Mouse (Mus musculus) neutrophil, adult 83 days (primary cell): Measurements from ENCODE around the gene 4930438A08Rik. TPM values are rescaled to one million over a fixed set of nuclear protein-coding genes. Genes with fewer than 3 reads are reported as not detected.

Source experiments
- total RNA-seq, 2 experiments: library from RNA; stranded (reverse); gene quantifications; one replicate each; pipeline ENCODE4 v1.2.4; 2023

4930438A08Rik gene
- 10 to 100 TPM; 79.6 to 89.9 TPM for total RNA-seq

GRCm38 (mm10) chr11:58274572-58274971 is at the start of gene 4930438A08Rik:
Gene 4930438A08Rik, plus strand, starts transcription at chr11:58274799.

GRCm38 (mm10) chr11:58306860-58307308 is 32.3 kb downstream of the 4930438A08Rik start, which contains the start of gene Zfp692:
Gene Zfp692, plus strand, starts transcription at chr11:58307069.

GRCm38 (mm10) chr11:58330276-58331148 is 55.9 kb downstream of the 4930438A08Rik start, which contains the start of the genes Zfp672 and Sh3bp5l:
Gene Zfp672, minus strand, starts transcription at chr11:58330339.
Gene Sh3bp5l, plus strand, starts transcription at chr11:58330724.

Other genes starting within 250 kb of the 4930438A08Rik start
- not detected for gene Gm12248, start 181.7 kb upstream of the 4930438A08Rik start, total RNA-seq
- gene Cnot8, start 170.6 kb upstream of the 4930438A08Rik start, total RNA-seq = 10 to 100 TPM; 40.3 to 41.4 TPM
- gene Gemin5, start 106.3 kb upstream of the 4930438A08Rik start, total RNA-seq = 1 to 10 TPM; 7.8 to 8.0 TPM
- gene Mrpl22, start 103.1 kb upstream of the 4930438A08Rik start, total RNA-seq = 10 to 100 TPM; 17.3 to 24.7 TPM
- 10 to 100 TPM in 1 of 2 experiments, 1 to 10 TPM in 1; 8.1 to 11.0 TPM for gene Igtp, start 75.2 kb upstream of the 4930438A08Rik start, total RNA-seq
- 10 to 100 TPM in 1 of 2 experiments, 1 to 10 TPM in 1; 7.8 to 10.1 TPM for gene Irgm2, start 75.2 kb upstream of the 4930438A08Rik start, total RNA-seq
- 10 to 100 TPM; 11.9 to 17.1 TPM for gene Zfp692, start 32.3 kb downstream of the 4930438A08Rik start, total RNA-seq
- 10 to 100 TPM; 24.5 to 25.0 TPM for gene Zfp672, start 55.5 kb downstream of the 4930438A08Rik start, total RNA-seq
- gene Sh3bp5l, start 55.9 kb downstream of the 4930438A08Rik start, total RNA-seq = 10 to 100 TPM; 22.2 to 28.4 TPM
- not detected for gene Lypd8, start 104.2 kb downstream of the 4930438A08Rik start, total RNA-seq
- gene 1810065E05Rik, start 146.3 kb downstream of the 4930438A08Rik start, total RNA-seq = not detected
- not detected for gene Gm12253, start 157.8 kb downstream of the 4930438A08Rik start, total RNA-seq
- gene Lypd9, start 178.1 kb downstream of the 4930438A08Rik start, total RNA-seq = not detected
- gene Olfr30, start 187.5 kb downstream of the 4930438A08Rik start, total RNA-seq = not detected
- gene Olfr332, start 217.8 kb downstream of the 4930438A08Rik start, total RNA-seq = not detected
- not detected for gene Olfr331, start 227.8 kb downstream of the 4930438A08Rik start, total RNA-seq